Mouse (Mus musculus): Measurements from ENCODE around the gene Fmo5.

Fmo5 gene

DNA sequence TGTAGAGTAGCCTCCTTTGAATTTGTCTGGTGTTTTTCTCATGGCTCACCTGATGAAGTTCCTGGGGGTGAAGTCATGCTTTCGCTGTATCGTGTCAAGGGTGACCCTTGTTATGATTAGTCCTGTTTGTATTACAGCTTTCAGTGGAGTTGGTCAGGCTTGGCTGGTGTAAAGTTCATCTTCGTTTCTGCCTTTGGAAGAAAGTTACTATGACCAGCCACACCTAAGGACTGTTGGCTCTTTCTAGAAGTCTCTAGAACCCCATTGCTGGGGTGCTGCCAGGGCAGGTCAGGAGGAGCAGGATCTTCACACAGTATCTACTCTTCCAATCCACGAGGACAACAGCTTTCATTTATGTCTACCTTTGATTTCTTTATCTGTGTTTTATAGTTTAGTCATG is 4.9 kb downstream of the Fmo5 start:
- DNase-seq: no peak

DNA sequence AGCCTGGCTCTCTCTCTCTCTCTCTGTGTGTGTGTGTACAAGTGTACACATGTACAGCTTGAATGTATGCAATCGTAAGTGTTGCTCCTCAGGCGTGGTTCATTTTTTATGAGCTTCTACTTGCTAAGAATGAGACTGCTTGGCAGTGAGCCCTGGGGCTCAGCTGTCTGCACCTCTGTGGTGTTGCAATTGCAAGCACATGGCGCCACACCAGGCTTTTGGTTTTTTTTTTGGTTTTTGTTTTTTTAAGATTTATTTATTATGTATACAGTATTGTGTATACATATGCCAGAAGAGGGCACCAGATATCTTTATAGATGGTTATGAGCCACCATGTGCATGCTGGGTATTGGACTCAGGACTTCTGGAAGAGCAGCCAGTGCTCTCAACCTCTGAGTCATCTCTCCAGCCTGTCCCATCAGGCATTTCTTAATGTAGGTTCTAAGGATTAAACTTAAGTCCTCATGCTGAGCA is 5.7 kb downstream of the Fmo5 start:
- DNase-seq: no peak

DNA sequence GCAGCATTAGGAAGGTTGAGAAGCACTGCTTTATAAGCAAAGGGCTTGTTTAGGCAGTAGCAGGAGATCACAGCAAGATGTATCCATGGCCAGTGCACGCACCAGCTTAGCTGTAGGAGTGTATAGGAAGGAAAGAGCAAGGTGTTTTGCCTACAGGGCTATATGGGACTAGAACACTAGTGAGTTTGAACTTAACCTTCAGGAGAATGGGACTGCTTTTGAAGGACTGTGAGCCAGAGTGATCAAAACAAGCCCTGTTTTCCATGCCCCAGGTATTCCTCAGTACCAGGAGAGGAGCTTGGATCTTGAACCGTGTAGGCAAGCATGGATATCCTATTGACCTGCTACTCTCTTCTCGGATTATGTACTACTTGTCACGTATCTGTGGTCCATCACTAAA is 12.8 kb downstream of the Fmo5 start:
- DNase-seq: no peak

DNA sequence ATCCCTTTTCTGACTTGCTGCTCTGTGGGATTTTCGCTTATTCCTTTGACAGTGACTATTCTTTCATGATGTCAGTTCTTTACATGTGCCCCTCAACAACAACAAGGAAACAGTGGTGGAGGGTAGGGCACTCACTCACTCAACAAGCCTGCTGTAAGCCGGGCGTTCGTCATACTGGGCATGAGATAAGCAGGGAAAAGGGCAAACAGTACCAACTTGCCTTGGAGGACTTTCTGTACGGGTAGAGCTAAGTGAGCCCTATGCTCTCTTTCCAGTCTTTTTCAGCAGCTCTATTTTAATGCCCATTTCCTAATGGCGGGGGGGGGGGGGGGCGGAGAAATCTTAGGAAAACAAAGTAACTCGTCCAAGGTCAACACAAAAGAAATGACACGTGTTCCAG is 13.4 kb downstream of the Fmo5 start:
- no peak for DNase-seq

DNA sequence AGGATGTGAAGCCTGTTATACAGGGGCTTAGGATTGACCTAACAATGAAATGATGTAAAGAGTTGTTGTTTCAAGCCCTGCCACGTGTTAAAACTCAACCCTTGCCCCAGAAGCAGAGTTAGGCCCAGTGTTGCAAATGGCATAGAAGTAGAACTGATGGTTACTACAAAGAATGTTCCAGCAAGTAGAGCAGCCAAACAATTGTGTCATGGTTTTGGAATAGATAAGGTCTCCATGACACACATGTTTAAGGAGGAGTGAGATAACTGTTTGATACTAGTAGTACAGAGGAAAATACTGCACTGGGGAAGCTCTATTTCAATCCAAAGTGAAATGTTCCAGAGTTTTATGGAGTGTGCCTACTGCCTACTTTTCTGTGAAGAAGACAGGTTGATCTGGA is 19.9 kb downstream of the Fmo5 start:
- DNase-seq: no peak

DNA sequence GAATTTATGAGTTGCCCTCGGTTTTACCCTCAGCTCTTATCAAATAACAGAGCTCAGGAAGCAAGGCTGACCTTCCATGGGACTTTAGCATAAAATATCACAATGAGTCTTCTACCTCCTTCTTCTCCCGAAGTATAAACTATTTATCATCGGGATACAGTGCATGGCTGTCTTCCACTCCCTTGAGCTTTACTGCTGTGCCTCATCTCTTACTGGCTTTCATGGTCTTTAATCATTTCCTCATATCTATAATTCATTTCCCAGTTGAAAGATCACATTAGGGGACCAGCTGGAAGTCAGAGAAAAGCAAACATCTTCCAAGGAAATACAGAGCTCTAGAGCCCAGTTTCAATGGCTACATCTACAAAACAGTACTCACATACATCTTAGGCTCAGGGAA is 20.4 kb downstream of the Fmo5 start:
- DNase-seq: no peak

DNA sequence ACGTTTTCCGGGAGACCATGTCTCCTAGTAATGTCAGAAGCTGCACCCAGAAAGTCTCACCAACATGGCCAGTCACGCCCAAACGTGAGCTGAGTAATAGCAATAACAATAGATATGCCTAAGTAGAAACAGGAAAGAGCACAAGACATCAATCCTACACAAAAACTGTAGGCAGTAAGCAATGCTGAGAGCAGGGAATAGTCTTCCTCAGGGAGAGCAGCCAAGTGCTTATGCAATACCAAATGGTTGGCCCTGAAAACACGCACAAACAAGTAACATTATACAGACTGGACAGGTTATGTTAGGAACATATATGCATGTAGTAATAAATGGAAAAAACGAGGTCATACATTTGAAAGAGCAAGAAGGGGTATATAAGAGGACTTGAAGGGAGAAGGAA is 20.9 kb downstream of the Fmo5 start:
- no peak for DNase-seq

DNA sequence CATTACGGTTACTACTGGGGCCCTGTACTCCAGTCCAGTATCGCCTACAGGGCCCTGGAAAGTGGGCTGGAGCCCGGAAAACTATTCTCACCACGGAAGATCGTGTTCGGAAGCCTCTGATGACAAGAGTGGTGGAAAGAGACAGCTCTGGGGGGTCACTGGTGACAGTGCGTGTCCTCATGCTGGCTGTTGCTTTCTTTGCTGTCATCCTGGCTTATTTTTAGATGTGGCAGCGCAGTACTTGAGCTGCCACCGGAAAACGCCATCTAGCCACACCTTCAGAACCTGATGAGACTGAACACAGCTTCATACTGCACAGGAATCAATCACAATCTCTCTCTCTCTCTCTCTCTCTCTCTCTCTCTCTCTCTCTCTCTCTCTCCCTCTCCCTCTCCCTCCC is 23.0 kb downstream of the Fmo5 start:
- no peak for DNase-seq

DNA sequence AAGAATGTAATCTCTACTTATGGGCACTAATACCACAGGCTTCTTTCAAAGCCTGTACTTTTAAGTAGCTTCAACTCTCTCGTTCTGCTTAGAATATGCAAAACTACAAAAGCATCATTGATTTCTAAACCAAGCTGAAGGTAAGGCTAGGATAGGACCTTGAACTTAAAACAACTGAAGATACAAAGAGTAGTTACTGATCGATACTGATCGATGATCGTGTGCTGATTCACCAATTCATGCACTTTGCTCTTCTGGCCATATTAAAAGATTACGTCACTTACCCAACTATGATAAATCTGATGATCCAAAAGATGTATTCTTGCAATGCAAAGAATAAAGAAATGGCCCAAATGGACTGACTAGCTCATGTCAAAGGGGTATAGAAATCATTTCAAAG is 25.2 kb downstream of the Fmo5 start:
- DNase-seq: no peak

DNA sequence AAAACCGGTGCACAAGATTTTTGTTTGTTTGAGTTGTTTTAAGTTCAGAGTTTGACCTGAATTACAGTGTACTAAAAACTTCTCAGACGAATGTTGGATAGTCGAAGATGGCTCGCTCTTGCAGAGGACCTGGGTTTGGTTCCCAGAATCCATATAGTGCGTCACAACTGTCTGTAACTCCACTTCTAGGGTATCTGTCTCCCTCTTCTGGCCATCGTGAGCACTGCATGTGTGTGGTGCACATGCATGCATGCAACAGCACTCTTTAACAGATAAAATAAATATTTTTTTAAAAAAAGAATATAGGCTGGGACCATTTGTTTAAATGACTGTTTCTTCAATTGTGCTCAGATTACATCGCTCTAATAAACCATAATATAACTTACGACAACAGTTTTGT is 26.3 kb downstream of the Fmo5 start:
- DNase-seq: no peak

DNA sequence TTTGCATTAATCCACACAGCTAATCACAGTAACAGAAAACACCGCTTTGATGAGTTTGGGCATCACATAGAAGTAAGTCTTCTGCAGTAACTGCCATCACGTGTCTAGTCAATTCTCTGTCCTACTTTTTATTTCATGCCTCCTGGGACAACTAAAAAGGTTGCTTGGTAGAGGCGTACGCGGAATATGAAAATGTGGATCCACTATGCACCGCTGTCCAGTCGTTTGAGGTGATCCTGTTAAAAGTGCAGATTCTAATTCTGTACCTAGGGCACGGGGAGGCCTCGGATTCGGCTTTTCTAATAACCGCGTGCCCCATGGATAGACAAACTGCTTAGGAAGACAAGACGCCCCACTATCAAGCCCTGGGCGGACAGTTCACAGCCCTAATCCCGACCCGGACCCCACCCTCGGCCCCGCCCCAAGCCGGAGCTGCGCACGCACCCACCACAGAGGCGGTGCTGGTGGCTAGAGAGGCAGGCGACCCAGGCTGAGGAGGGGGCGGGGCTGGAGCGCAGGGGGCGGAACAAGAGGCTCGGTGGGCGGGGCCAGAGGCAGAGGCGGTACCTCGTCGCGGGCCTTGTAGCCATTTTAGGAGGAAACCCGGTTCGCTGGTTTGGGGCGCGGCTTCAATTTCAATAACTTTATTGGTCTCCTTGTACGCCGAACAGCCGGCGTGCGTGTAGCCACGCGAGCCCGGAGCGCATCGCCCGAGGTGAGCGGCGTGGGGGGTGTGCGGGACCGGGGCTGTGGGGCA is 29.2 kb downstream of the Fmo5 start, which contains the start of gene Prkab2:
TSS of gene Prkab2 (plus strand) at position 539 of the 757 bp plus-strand sequence.
- peak; percentile 99 for DNase-seq

DNA sequence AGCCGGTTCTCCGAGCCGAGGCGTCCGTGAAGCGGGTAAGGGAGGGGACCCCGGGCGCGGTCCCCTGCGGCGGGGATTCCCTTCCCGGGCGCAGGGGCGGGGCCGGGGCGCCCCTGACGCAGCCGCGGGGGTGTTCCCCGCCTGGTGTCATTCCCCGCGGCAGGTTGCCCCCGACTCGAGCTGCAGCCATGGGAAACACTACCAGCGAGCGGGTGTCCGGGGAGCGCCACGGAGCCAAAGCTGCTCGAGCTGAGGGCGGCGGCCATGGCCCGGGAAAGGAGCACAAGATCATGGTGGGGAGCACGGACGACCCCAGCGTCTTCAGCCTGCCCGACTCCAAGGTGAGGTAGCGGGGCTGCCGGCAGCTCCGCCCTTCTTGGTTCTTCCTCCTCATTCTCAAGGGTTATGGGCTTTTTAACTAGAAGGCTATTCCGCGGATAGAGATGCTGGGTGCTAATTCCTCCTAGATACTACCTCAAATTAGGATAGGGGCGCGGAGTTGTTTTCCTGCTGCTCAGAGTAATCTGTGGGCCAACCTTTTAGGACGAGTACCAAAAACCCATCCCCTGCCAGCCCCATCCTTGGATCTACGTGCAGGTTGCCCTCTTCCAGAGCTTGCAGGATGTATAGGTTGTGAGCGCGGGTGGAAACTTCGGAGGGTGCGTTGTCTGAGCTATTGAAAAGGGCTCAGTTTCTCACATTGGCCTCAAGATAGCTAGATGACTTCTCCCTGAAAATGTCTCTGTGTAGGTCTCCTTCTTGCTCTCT is 30.0 kb downstream of the Fmo5 start:
- peak; percentile 32 for DNase-seq

DNA sequence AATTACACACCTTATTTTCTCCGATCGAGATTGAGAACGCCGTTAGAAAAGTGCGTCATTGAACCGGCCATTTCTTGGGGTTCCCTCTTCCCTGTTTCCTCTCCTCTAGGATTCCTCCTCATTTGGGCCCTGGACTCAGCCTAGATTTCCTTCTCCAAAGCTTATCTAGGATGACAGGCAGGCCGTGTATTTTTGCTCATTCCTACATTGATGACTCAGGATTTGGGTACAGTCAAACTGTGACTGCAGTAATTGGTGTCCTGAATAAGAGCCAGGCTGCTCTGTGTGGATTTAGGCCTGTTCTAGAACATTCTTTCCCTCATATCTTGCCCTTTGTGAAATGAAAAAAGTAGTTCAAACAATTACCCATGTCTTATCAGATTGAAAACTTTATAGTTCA is 31.1 kb downstream of the Fmo5 start:
- no peak for DNase-seq

DNA sequence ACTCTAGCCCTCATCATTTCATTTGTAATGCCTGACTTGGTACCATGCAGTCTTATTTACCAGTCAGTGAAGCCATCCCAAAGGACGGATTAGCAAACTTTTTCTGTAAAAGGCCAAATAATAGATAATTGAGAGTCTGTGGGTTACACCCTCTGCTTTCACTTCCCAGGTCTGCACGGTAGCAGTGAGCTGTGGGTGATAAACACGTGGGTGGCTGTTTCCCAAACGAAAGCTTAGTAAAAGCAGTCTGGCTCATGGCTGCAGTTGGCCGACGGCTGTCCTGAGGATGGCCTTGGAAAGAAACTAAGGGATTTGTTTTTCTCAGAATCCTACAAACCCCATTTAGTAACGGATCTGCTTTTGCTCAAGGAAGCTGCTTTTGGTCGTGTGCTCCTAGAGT is 32.6 kb downstream of the Fmo5 start:
- DNase-seq: no peak

DNA sequence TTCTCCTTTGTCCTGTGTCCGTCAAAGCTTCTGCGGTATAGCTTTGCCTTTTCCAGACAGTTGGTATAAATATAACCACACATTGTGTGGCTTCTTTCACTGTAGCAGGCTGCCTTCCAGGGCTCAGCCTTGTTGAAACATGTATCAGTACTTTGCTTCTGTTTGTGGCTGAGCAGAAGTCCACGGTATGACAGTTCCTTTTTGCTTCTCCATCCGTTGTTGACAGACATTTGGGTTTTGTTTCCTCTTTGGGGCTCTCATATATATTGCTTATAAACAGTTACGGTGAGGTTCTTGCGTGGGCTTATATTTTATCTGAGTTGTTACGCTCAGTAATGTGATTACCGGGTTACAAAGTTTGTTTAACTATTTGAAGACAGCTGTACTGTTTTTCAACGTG is 36.9 kb downstream of the Fmo5 start:
- no peak for DNase-seq

DNA sequence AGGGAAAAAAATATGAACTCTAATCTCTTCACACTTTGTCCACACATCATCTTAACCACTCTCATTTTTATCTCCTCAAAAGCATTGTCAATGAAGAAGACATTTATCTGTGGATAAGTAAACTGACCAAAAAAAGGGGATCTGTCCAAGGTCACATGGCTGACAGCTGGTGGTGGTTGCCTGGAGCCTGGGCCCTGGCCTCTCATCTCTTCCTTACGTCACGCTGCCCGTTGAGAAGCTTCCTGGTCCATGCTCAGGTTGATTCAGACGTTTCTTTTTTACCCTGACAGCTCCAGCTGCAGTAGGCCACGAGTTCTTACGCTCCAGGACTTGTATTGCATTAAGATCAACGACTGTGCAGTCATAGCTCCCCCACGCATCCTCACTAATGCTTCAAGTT is 37.5 kb downstream of the Fmo5 start:
- no peak for DNase-seq

DNA sequence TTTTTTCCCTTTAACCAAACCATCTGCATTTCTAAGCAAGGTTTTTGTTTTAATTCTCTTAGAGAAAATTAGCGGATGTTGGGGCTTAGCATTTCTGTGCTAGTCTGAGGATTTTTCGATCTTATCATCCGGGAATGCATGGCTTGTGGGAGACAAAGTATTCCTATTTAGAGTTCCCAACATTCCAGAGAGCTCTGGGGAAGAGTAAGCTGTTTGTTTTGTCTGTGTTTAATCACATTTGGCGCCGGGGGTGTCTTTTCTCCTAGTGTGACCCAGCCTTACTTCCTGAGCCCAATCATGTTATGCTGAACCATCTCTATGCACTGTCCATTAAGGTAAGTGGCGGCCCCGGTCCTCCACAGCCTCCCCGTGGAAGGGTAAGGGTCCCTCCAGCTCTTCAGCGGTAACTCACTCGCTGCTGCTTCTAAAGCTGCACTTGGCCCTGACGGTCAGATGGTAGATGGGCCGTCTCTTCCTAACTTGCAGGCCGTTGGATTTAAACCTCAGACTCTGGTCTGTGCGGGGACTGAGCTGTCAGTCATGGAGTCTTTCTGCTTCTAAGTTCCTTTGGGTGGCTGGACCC is 38.6 kb downstream of the Fmo5 start:
- no peak for DNase-seq

DNA sequence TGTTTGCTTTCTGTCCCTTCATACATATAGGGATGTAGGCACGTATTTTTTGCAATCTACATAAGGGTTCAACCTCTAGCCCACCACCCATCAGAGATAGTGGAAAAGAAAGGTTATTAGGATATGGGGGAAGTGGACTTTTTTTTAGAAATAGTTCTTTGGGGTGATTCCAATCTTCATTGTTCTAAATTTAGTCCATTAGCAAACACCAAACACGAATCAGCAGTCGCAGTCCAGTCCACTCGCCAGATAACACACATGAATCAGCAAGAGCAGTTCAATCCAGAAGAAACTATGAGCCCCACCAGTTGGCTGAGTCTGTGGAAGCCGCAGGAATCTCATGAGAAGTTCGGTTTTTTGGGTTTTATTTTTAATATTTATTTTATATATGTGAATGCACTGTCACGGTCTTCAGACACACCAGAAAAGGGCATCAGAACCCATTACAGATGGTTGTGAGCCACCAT is 46.1 kb downstream of the Fmo5 start, which contains the start of gene Gm17651:
TSS of gene Gm17651 (minus strand) at position 51 of the 467 bp plus-strand sequence.
- no peak for DNase-seq

DNA sequence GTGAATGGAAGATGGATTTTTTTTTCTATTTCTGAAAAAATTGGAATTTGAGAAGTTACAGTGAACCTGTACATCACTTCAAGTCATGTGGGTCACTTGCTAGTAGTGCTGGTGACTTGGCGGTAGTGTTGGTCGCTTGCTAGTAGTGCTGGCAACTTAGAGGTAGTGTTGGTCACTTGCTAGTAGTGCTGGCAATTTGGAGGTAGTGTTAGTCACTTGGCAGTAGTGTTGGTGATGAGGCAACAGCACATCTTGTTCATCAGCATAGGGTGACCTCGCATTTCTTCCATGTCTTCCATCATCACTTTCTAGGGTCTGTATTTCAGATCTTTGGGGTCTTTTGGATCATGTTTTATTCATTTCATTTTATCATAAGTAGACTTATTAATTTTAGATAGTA is 47.5 kb downstream of the Fmo5 start:
- DNase-seq: no peak

DNA sequence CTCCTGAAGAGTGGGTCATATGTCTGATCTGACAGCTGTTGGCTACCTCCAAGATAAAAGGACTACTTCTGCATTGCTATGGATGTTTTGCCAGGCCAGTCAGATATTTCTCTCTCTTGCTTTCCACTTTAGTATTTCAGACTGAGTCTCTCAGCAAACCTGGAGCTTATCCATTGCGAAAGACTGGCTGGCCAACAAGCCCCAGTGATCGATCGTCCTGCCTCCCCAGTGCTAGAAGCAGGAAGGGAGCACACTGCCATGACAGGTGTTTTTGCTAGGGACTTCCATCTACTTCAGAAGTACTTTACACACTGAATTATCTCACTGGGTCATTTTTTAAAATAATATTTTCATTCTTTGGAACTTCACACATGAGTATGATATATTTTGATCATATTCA is 49.8 kb downstream of the Fmo5 start:
- no peak for DNase-seq

DNA sequence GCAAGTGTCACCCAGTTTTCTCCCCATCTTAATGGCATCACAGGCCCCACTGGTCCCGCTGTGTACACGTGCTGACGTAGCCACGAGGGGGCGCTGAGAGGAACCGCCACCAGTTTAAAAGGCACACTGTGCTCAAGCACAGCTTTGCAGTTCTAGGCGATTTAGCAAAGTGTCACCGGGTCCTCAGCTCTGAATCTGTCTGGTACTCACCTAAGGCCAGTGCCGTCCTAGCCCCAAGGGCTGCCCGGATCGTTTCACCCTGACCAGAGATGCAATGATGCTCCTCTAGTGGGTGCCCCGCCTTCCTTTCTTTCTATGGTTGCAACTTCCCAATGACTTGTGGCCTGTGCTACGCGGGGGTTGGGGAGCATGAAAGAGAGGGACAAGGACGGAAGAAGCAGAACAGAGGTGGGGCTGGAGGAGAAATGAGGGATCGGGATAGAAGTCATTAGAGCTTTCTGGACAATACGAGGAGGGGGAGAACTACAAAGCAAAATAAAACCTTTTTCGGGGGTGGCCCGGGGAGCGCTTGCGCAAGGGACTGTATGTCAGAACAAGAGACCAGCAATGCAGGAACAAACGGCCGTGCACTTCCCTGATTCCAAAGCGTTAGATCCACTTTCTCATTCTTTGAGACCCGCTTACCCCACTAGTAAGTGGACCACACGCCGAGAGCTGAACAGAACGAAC is 52.2 kb downstream of the Fmo5 start:
- peak; percentile 65 for DNase-seq

DNA sequence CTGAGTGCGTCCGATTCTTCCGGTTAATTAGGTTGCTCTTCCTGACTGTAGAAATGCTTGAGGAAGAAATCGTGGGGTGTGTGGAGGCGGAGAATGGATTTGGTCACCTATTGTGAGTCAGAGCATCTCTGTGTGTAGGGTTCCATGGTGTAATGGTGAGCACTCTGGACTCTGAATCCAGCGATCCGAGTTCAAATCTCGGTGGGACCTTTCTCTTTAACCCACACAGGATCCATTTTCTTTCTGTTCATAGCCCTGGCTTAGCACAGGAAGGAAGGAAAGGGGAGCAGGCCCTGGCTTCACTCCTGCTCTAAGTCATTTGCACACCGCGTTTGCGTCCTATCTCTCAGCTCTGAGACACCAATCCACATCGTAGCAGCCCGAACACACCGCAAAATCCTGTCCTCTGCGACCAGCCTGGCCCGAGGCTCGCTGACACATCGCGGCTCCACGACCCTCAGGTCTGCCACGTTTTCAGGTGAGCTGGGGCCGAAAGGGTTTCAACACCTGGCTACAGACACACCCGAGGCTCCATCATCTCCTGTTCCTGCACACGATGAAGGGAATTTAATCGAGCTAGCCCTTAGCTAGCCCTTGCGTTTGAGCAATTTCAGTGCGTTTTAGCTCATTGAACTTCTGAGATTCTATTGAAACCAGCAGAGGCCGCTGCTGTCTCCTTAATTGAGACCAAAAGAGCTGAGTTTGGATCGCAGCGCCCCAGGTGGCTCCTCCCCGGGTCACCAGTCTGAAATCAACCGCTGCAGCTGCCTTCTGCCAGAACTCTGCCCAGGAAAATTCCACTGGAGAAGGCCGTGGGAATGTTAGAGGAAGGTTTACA is 52.9 kb downstream of the Fmo5 start:
- peak; percentile 42 for DNase-seq

All from cerebellum, adult 11 months (tissue).